Mouse (Mus musculus) monocyte, adult 5-6 weeks (primary cell): ENCODE results near the gene Myo1a. TPM values are rescaled to one million over a fixed set of nuclear protein-coding genes. Genes with fewer than 3 reads are reported as not detected.
"Not testable (repeated sequence)": the region's sequence is repeated elsewhere in the genome, so short reads cannot be mapped to it uniquely, and the experiment has no call there.

Experiments used
- ATAC-seq: fragments of 153-309, 156-312 bp; replicated peaks from 2 replicates; pipeline ENCODE4 v1.8.0; 2017; ENCODE audit warnings: mild to moderate bottlenecking; ENCODE audit not compliant: low TSS enrichment, insufficient number of reproducible peaks, severe bottlenecking, poor library complexity, low FRiP score
- total RNA-seq: library from RNA; stranded (forward); fragments of 200-1000, 200-491, 200-594 nt; gene quantifications from 3 replicates; pipeline ENCODE4 v1.2.3, GENCODE M21; 2017

The Myo1a gene
- total RNA-seq, 1 experiment from 2014 or later, result not detected

DNA sequence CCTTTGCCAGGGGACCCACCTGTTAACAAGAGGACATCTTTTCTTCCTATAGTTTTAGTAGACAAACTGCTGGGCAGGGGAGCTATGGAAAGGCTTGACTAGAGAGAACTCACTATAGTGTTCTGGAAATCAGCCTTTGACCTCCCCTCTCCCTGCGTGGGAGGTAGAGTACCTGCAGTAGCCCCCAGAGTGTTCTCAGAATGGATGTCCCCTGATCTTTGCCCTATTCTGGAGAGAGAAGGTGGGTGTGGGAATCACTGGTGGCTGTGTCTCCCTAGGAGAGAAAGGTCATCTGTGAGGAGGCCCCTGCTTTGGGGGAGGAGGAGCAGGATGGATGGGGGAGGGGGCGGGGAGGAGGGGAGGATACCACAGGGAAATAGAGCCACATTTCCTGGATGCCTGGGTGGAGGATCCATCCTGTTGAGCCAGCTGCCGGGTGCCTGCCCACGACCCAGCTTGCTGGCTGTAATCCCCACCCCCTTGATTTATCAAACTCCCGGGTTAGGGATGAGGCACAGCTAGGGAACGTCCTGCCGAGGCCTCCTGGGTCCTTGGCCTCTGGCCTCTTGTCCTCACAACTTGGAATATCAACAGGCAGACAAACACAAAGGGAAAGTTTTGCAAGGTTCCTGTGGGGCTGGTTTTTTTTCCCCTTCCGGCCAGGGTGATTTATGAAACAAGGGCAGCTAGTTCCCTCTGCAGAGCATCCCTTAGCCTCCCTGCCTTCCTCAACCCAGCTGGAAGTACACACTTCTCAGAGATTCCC is 44.1 kb downstream of the Myo1a start:
- no peak for ATAC-seq

DNA sequence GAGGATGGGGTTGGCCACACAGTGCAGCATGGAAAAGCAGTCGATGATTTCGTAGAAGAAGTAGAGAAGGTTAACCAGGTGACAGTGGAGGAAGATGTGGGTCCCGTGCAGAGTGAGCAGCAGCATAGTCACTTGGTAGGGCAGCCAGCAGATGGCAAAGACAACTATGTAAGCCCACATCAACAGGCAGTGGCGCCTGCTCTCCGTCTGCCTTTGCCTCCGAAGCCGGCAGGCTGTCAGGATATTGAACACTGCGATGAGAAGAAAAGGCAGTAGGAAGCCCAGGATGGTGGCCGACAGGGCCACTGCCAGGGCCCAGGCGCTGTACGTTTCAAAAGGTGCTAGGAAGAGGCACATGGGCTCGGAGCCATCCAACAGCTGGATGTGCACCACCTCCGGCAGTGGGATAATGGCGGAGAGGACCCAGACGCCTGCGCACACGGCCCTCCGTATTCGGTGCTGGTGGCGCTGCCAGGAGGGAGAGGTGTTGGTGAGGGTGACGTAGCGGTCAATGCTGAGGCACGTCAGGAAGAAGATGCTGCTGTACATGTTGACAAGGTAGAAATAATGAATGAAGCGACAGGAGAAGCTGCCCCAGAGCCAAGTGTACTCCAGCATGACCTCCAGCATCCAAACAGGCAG is 45.3 kb downstream of the Myo1a start:
- ATAC-seq, result no peak

DNA sequence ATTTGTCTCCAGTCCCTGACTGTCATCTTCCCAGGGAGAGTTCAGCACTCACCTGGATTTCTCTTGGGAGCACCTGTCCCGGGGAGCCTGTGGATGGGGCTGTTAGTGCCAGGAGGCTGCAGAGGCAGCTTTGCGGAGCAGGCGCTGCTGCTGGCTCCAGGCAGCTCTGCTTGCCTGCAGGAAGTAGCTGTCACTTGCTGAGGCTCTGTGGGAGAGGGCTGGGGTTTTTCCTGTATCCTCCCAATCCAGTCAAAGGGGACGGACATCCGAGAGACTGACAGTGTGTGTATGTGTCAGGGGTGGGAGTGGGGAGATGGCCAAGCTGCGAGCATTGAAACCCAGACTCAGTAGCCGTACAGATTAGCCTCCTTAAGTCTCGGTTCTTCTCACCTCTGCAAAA is 46.6 kb downstream of the Myo1a start, which contains the start of gene Gpr182:
Gene Gpr182 (minus strand): TSS at position 185 of the 400 bp plus-strand sequence.
- ATAC-seq, result no peak

DNA sequence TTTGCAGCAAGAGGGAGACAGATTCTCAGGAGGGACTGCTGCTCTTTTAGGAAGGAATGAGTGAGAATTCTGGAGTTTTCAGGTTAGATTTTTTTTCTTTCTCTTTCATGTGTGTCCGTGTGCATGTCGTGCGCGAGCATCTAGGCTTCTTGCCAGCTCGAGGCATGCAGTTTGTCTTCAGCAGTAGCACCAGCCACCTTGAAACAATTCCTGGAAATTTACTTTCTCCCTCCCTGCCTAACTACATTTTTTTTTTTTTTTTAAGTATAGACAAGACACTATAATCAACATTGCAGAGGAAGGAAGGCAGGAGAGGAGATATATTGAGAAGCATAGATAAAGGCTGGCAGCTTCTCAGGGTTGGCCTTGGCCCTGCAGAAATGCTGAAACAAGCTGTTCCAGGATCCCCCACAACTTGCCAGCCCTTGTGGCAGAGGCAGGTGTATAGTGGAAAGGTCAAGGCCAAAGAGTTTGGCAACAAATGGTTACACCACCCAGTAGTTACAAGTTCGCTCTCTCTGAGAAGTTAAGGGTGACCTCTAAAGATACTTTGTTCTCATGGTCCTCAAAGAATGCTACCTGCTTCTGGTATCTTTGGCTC is 49.7 kb downstream of the Myo1a start:
- no peak for ATAC-seq

DNA sequence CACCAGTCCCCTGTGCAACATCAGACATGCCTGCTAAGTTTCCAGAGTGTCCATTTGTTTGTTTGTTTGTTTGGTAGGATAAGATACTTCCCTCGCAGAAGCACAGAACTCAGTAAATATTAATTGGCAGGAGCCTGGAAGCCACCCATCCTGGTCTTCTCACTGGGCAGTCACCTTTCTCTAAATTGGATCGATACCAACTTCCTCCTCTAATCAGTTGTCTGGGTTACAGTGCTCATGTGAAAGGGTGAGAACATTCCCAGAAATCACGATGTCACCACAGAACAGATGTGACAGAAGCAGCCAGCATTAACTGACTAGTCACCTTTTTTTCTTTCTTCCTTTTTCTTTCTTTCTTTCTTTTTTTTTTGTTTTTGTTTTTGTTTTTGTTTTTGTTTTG is 50.3 kb downstream of the Myo1a start:
- ATAC-seq, result no peak

DNA sequence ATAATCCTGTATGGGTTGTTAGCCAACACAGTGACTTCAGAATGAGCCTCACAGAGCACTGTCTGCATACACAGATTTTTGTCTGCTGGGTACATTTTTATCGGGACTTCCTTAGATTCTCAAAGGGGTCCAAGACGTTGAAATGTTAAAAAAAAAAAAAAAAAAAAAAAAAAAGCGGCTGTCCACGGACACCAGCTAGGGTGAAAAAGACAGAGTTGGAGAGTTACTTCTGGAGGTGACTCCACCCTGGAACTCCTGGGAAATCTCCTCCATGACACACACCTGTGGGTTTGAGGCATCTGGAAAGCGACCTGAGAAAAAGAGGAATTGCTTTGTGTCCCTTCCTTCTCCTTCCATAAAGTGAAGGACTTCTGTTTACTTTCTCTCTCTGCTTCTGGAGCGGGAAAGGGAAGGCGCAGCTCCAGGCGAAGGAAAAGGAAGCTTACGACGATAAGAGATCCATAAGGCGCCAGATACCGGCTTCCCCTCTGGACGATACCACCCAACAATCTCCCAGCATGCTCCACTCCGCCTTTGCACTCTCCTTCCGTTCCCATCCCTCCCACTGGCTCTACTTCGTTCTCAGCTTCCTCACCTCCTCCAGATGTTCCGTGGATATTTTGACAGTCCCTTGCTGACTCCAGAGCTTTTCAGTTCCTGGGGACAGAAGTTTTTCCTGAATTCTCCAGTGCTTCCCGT is 50.9 kb downstream of the Myo1a start:
- ATAC-seq, result no peak

DNA sequence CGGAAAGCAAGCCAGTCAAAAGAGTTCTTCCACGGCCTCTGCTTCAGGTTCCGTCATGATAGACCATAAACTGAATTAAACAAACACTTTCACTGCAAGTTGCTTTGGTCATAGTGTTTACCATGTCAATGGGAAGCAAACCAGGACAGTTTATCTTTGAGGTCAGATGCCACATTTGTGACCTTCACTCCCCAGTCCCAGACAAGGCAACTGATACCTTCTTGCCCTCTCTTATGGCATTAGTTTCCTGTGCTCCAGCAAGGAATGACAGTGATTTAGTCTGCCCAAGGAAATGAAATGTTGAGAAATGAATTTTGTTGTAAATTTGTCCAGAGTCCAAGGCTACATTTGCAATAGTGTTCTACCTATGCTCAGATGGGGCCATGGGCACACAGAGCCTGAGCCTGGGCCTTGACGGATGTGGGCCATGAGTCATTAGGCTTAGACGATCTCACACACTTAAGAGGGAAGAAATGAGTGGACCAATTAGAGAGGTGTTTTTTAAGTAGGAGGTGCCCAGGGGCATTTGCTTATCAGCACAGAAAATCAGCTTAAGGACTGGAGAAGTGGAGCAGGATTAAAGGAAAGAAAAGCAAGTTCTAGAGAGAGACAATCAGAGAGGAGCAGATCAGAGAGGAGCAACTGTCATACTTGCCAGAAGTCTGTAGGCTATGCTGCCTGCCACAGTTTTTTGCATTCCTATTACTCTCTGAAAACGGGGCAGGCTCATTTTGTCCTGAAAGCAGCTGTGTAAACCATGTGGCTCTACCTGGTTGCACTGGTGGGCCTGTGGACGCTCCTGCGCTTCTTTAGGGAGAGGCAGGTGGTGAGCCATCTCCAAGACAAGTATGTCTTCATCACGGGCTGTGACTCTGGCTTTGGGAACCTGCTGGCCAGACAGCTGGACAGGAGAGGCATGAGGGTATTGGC is 54.5 kb downstream of the Myo1a start, which contains the start of the genes Rdh1 and Rdh16f1:
Gene Rdh1 (plus strand): TSS at position 541 of the 930 bp plus-strand sequence.
Gene Rdh16f1 (plus strand): TSS at position 607 of the 930 bp plus-strand sequence.
- ATAC-seq, result no peak

DNA sequence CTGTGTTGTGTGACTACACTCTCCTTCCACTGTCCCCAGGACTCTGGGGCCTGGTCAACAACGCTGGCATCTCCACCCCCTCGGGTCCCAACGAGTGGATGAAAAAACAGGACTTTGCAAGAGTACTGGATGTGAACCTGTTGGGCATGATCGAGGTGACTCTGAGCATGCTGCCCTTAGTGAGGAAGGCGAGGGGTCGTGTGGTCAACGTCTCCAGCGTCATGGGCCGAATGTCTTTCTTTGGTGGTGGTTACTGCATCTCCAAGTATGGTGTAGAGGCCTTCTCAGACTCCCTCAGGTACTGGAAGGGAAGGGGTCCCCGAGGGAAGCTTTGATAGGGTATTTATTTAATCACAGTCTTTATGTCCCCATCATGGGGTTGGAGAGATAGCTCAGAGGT is 58.0 kb downstream of the Myo1a start:
- not testable (repeated sequence) for ATAC-seq

DNA sequence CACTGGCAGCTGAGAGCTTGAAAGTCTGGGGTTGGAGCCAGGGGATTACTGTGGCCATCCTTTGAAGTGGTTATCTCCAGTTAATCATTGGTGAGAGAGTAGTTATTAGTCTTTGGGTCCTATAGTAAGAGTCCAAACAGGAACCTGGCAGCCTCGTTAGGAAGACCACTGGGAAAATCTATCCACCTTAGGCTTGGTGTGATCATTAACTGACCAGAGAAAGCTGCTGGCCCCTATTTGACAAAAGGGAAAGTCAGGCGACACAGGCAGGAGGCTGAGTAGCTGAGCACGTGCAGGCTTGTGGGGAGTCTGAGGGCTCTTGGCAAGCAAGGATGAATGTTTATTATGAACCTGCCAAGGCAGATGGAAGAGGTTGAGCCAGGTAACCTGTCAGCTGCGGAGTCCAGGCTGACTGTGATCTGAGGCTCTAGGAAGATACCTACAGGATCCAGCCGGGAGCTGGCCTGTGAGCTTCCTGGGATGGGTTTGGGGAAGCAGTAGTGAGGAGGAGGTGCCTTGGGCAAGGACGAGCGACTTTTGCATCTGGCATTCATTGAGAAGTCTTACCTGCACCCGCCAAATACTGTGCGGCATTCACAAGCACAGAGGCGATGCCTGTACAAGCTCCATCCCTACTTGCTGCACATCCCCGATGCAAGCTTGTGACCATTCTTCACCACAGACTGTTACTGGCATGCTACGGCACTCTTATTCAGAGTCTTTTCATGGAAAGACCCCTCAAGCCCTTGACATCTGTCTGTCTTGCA is 59.1 kb downstream of the Myo1a start:
- no peak for ATAC-seq

DNA sequence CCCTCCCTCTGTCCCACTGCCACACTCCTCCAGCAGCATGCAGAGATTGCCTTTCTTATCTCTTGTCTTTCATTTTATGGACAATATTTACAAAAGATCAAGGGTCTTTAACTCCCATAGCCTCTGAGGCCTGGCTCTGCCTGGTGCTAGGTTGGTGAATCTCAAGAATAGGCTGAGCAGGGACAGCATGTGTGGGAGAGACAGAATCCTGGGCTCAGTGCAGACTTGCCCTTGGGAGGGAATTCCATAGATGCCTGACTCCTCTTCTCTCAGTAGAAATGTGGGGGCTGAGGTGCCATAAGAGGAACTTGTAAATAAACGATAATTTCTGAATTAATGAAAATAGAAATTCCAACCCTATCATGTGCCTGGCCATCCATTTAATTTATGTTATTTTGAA is 61.6 kb downstream of the Myo1a start:
- no peak for ATAC-seq

Other genes starting within 250 kb of the Myo1a start
- 0.32 to 9.8 TPM (median 1.4 TPM) in 3 replicates for gene Stac3, start 203.5 kb upstream of the Myo1a start, total RNA-seq
- gene Ndufa4l2, start 190.2 kb upstream of the Myo1a start, total RNA-seq, result not detected in 3 replicates
- 7.9 to 28.8 TPM (median 11.5 TPM) in 3 replicates for gene Shmt2, start 182.7 kb upstream of the Myo1a start, total RNA-seq
- not detected in 3 replicates for gene Nxph4, start 170.6 kb upstream of the Myo1a start, total RNA-seq
- 147 to 219 TPM (median 171 TPM) in 3 replicates for gene Lrp1, start 84.0 kb upstream of the Myo1a start, total RNA-seq
- gene Stat6, start 62.2 kb upstream of the Myo1a start, total RNA-seq, result 171 to 211 TPM (median 204 TPM) in 3 replicates
- gene Nemp1, start 38.3 kb upstream of the Myo1a start, total RNA-seq, result 16.1 to 28.4 TPM (median 17.2 TPM) in 3 replicates
- gene Nab2, start 36.6 kb upstream of the Myo1a start, total RNA-seq, result 12.6 to 35.9 TPM (median 17.8 TPM) in 3 replicates
- gene Tac2, start 19.3 kb downstream of the Myo1a start, total RNA-seq, result not detected in 3 replicates
- 4.8 to 9.7 TPM (median 6.3 TPM) in 3 replicates for gene Zbtb39, start 34.4 kb downstream of the Myo1a start, total RNA-seq
- gene Gpr182, start 46.6 kb downstream of the Myo1a start, total RNA-seq, result not detected in 3 replicates
- not detected in 3 replicates for gene Rdh1, start 54.6 kb downstream of the Myo1a start, total RNA-seq
- gene Rdh16f1, start 54.6 kb downstream of the Myo1a start, total RNA-seq, result not detected in 3 replicates
- 0.19 to 1.2 TPM (median 1.0 TPM) in 3 replicates for gene Rdh9, start 71.2 kb downstream of the Myo1a start, total RNA-seq
- gene Rdh16, start 96.0 kb downstream of the Myo1a start, total RNA-seq, result not detected in 3 replicates
- not detected in 3 replicates for gene Rdh19, start 144.8 kb downstream of the Myo1a start, total RNA-seq
- gene Rdh16f2, start 161.3 kb downstream of the Myo1a start, total RNA-seq, result not detected in 3 replicates
- not detected in 3 replicates for gene Rdh7, start 183.6 kb downstream of the Myo1a start, total RNA-seq
- gene Sdr9c7, start 193.3 kb downstream of the Myo1a start, total RNA-seq, result not detected in 3 replicates